Mouse (Mus musculus) activated CD4-positive, CD25-positive, alpha-beta regulatory T cell, adult 4 months (primary cell): ENCODE measurements around the gene Fdps. TPM values are rescaled to one million over a fixed set of nuclear protein-coding genes. Genes with fewer than 3 reads are reported as not detected.

ENCODE experiments used
- ATAC-seq: one replicate; pipeline ENCODE4 v1.8.0; 2017
- polyA plus RNA-seq, 2 experiments: library from polyadenylated mRNA; unstranded; fragments of 100-300 nt; shearing (Covaris generic); gene quantifications; one replicate each; pipeline ENCODE4 v1.2.1; 2017

Gene Fdps
- polyA plus RNA-seq, result 10 to 100 TPM; 75.1 to 83.8 TPM

GRCm38 (mm10) chr3:89101812-89102494 is at the start of gene Fdps:
TSS of gene Fdps (minus strand) at chr3:89101959.
- ATAC-seq, result peak; percentile 98

GRCm38 (mm10) chr3:89148567-89148966 is 46.8 kb upstream of the Fdps start:
- no peak for ATAC-seq

- ATAC-seq, result no peak
Observed at GRCm38 (mm10) chr3:89147979-89148311, 46.2 kb upstream of the Fdps start.

- no peak for ATAC-seq
Observed at GRCm38 (mm10) chr3:89147101-89147978, 45.6 kb upstream of the Fdps start.

- ATAC-seq, result no peak
Observed at GRCm38 (mm10) chr3:89145566-89145965, 43.8 kb upstream of the Fdps start.

GRCm38 (mm10) chr3:89144821-89145220 is 43.1 kb upstream of the Fdps start:
- ATAC-seq, result no peak

- no peak for ATAC-seq
Observed at GRCm38 (mm10) chr3:89136365-89136764, 34.6 kb upstream of the Fdps start.

GRCm38 (mm10) chr3:89135958-89136357 is 34.2 kb upstream of the Fdps start, which contains the start of gene Pklr:
TSS of gene Pklr (plus strand) at chr3:89136142.
- ATAC-seq, result no peak

- no peak for ATAC-seq
Observed at GRCm38 (mm10) chr3:89133752-89134151, 32.0 kb upstream of the Fdps start.

GRCm38 (mm10) chr3:89133063-89133450 is 31.3 kb upstream of the Fdps start:
- no peak for ATAC-seq

GRCm38 (mm10) chr3:89132285-89133062 is 30.7 kb upstream of the Fdps start:
- no peak for ATAC-seq

- no peak for ATAC-seq
Observed at GRCm38 (mm10) chr3:89131816-89132215, 30.1 kb upstream of the Fdps start.

- ATAC-seq, result no peak
Observed at GRCm38 (mm10) chr3:89129908-89130307, 28.1 kb upstream of the Fdps start.

GRCm38 (mm10) chr3:89125981-89126380 is 24.2 kb upstream of the Fdps start:
- no peak for ATAC-seq

GRCm38 (mm10) chr3:89124241-89124640 is 22.5 kb upstream of the Fdps start:
- ATAC-seq, result no peak

- no peak for ATAC-seq
Observed at GRCm38 (mm10) chr3:89123313-89123712, 21.6 kb upstream of the Fdps start.

- no peak for ATAC-seq
Observed at GRCm38 (mm10) chr3:89115522-89115921, 13.8 kb upstream of the Fdps start.

GRCm38 (mm10) chr3:89113058-89113457 is 11.3 kb upstream of the Fdps start:
- no peak for ATAC-seq

- ATAC-seq, result no peak
Observed at GRCm38 (mm10) chr3:89108146-89108545, 6.4 kb upstream of the Fdps start.

- ATAC-seq, result no peak
Observed at GRCm38 (mm10) chr3:89107545-89107944, 5.8 kb upstream of the Fdps start.

- ATAC-seq, result no peak
Observed at GRCm38 (mm10) chr3:89106881-89107280, 5.1 kb upstream of the Fdps start.

GRCm38 (mm10) chr3:89103291-89103595 is 1.5 kb upstream of the Fdps start:
- no peak for ATAC-seq
